Mouse (Mus musculus): ENCODE data around the gene Cpm. TPM values are rescaled to one million over a fixed set of nuclear protein-coding genes. Genes with fewer than 3 reads are reported as not detected.
"Not testable (repeated sequence)": the region's sequence is repeated elsewhere in the genome, so short reads cannot be mapped to it uniquely, and the experiment has no call there.

Gene Cpm
- total RNA-seq, 2 experiments from 2014 or later: 2.2 to 2.9 TPM

DNA sequence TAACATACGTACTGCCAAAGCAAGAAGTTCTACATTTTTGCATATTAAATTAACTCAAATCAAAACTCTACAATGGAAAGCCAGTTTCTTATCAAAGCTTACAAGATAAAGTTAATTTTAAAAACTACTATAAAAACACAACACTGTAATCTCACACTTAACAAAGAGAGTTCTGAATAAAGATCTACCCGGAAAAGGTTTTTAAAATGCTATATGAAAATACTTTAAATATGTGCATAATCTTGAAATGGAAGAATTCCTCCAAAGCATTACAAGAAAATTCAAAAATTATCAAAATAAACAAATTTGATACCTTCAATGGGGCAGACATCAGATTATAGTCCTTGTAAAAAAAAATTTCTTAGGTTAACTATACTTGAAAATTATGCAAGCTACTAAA is 79.1 kb downstream of the Cpm start:
- TF ChIP-seq CTCF (IDR thresholded peaks at IDR 0.05): no peak
- intact Hi-C loops (cut with DNase I): loop anchor here (10.0 kb wide), 2 partner anchors 344 to 484 kb away; partner anchors contain the start of gene Yeats4
- no peak for DNase-seq
- H3K4me3 ChIP-seq: no peak overlapping the region
- no peak overlapping the region for H3K27ac ChIP-seq

DNA sequence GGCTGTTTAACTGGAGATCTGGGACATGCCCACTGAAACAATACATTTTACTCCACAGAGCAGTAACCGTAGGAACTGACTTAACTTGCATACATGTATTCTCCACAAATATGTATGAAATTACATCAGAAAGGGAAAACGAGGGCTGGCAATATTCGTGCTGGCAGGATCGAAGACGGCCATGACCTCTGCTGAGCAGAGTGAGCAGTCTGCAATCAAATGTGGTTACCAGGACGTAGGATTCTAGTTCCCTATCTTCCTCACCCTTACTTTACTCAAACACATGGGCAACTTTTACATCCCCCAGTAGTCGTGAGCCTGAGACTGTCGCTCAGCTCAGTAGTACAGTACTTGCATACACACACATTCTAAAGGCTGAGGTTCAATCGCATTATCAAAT is 79.6 kb downstream of the Cpm start:
- peak overlapping the region; percentile 81 for H3K4me3 ChIP-seq
- intact Hi-C loops (cut with DNase I): loop anchor here (10.0 kb wide), 2 partner anchors 344 to 484 kb away; partner anchors contain the start of gene Yeats4
- TF ChIP-seq CTCF (IDR thresholded peaks at IDR 0.05): no peak
- DNase-seq: no peak
- H3K27ac ChIP-seq: peak overlapping the region; percentile 95

DNA sequence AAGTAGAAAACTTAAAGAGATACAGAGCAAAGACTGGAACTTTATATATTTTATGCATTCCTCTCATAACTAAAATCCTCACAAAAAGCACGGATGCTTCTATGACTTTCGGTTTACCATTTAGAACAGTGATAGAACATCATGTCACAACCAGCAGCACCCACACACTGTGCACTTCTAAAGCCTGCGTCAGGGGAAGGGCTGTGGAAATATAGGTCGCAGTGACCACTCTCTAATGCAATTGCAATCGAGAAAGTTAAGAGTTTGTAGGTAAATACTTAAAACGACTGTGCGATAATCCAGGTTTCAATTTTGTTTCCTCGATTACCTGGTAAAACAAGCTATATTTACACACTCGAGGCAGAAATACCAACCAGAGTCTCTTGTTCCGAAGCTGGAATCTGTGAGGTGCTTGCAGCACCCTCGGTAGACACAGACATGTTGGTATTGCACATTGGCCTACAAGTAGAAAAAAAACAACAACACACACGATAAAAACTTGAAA is 80.1 kb downstream of the Cpm start:
- no peak for TF ChIP-seq CTCF (IDR thresholded peaks at IDR 0.05)
- intact Hi-C loops (cut with DNase I): loop anchor here (10.0 kb wide), 2 partner anchors 345 to 485 kb away; partner anchors contain the start of gene Yeats4
- no peak for DNase-seq
- peak overlapping the region; percentile 81 for H3K4me3 ChIP-seq
- H3K27ac ChIP-seq: peak overlapping the region; percentile 95

- no peak for TF ChIP-seq CTCF (IDR thresholded peaks at IDR 0.05)
- intact Hi-C loops (cut with DNase I): loop anchor here (10.0 kb wide), 2 partner anchors 345 to 485 kb away; partner anchors contain the start of gene Yeats4
- peak; percentile 87 for DNase-seq
- Histone ChIP-seq H3K27ac (peak overlapping the region; percentile 95), H3K4me3 (peak overlapping the region; percentile 81)
These were observed 80.8 kb downstream of the Cpm start for GRCm38 (mm10) chr10:117709930-117710603.

DNA sequence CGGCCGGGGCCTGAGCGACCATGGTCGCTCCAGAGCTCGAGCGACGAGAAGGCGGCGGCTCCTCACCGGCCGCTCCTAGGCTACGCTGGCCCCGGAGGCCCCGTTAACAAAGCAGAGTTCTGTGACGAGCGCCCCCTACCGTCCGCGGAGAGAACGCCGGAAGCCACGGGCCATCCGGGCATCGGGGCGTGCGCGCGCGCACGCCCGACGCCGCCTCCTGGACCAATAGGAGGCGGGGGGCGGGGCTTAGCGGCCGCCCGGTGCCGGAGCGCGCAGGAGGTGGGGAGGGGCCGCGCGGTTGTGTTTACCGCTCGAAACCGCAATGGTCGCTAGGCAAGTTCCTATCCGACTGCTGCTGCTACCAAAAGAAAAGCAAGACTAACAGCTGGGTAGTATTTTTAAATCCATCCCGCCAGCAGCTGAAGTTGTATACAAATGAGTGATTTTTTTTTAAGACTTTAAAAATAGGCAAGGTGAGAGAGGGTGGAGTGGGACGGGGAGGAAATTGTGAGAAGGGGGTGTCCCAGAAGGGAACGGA is 81.4 kb downstream of the Cpm start, which contains the start of gene Mdm2:
Gene Mdm2 (minus strand): TSS at position 155 of the 538 bp plus-strand sequence.
- DNase-seq: peak; percentile 98
- peak within 1 kb of the TSS; percentile 81 for H3K4me3 ChIP-seq
- TF ChIP-seq CTCF (IDR thresholded peaks at IDR 0.05): peak; percentile 84
- H3K27ac ChIP-seq: peak within 1 kb of the TSS; percentile 95
- intact Hi-C loops (cut with DNase I): no loop called here

- DNase-seq: no peak
- intact Hi-C loops (cut with DNase I): no loop called here
- H3K4me3 ChIP-seq: peak overlapping the region; percentile 81
- H3K27ac ChIP-seq: peak overlapping the region; percentile 95; the same call in 1 of the 2 replicates
- TF ChIP-seq CTCF (IDR thresholded peaks at IDR 0.05): no peak
These were observed 82.1 kb downstream of the Cpm start for GRCm38 (mm10) chr10:117711408-117711807.

GRCm38 (mm10) chr10:117712191-117712754 is 83.0 kb downstream of the Cpm start:
- TF ChIP-seq CTCF (IDR thresholded peaks at IDR 0.05): no peak
- H3K4me3 ChIP-seq: no peak overlapping the region
- H3K27ac ChIP-seq: no peak overlapping the region
- intact Hi-C loops (cut with DNase I): no loop called here
- no peak for DNase-seq

DNA sequence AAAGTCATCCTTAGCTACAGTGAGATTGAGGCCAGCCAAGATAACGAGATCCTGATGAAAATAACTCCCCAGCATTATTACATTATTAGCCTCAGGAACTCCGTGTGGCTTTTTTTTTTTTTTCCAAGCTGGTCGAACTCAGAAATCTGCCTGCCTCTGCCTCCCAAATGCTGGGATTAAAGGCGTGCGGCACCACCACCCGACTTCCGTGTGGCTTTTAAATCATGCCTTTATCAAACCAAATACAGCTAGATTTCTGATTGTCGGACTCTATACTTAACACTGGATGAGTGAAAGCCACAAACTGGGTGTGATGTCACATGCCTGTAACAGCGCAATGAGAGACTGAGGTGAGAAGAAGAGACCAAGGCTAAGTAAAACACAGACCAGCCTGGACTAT is 83.6 kb downstream of the Cpm start:
- DNase-seq: no peak
- no peak for TF ChIP-seq CTCF (IDR thresholded peaks at IDR 0.05)
- H3K4me3 ChIP-seq: no peak overlapping the region
- H3K27ac ChIP-seq: no peak overlapping the region
- intact Hi-C loops (cut with DNase I): no loop called here

DNA sequence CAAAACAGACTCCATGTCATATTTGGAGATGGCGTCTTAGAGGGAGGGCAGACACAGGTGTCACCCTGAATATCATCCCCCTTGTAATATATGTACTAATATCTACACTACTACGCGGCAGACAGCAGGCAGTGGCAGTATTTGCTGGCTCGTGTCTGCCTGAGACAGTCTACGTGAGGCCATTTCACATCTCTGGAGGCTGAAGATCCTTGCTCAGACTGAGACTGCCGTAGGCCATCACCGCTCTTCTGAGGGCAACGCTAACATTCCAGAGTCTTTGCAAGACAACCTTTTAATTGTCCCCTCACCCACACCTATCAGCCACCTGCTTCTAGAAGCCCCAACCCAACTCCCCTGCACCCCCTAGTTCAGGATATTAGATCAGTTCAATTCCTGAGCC is 84.2 kb downstream of the Cpm start:
- no peak overlapping the region for H3K4me3 ChIP-seq
- intact Hi-C loops (cut with DNase I): no loop called here
- H3K27ac ChIP-seq: no peak overlapping the region
- TF ChIP-seq CTCF (IDR thresholded peaks at IDR 0.05): no peak
- DNase-seq: no peak

DNA sequence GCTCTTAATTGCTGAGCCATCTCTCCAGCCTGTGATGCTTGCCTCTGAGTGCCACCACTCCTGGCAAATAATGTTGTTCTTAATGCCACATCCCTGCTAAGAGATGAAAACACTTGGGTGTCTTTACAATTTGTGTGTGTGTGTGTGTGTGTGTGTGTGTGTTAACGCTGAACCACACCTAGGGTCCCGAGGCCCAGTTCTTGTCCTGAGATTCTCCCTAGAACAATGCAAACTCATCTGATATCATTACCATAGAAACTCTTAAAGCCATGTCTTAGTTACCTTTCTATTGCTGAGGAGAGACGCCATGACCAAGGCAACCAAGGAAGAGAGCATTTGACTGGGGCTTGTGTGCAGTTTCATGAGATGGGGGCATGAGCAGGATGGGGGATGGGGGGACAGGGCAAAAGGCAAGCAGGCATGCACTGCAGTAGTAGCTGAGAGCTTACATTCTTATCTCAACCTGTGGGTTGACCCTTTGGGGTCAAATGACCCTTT is 84.8 kb downstream of the Cpm start:
- intact Hi-C loops (cut with DNase I): no loop called here
- H3K4me3 ChIP-seq: no peak overlapping the region
- no peak for TF ChIP-seq CTCF (IDR thresholded peaks at IDR 0.05)
- DNase-seq: no peak
- no peak overlapping the region for H3K27ac ChIP-seq

- intact Hi-C loops (cut with DNase I): no loop called here
- no peak for TF ChIP-seq CTCF (IDR thresholded peaks at IDR 0.05)
These were observed 85.7 kb downstream of the Cpm start for GRCm38 (mm10) chr10:117714928-117715500.

GRCm38 (mm10) chr10:117715654-117716053 is 86.4 kb downstream of the Cpm start:
- intact Hi-C loops (cut with DNase I); DNase-seq; H3K27ac ChIP-seq; H3K4me3 ChIP-seq: not testable (repeated sequence)

More at GRCm38 (mm10) chr10:117714928-117715500, 85.7 kb downstream of the Cpm start:
- no peak for DNase-seq
- Histone ChIP-seq H3K4me3 (no peak overlapping the region), H3K27ac (no peak overlapping the region)

Measured in gastrocnemius, adult 2 months (tissue).